Mouse (Mus musculus): ENCODE results near the gene Rnf220. TPM values are rescaled to one million over a fixed set of nuclear protein-coding genes. Genes with fewer than 3 reads are reported as not detected.

Gene Rnf220
- total and polyA plus RNA-seq, 2 experiments from 2014 or later: 25.6 to 62.3 TPM

DNA sequence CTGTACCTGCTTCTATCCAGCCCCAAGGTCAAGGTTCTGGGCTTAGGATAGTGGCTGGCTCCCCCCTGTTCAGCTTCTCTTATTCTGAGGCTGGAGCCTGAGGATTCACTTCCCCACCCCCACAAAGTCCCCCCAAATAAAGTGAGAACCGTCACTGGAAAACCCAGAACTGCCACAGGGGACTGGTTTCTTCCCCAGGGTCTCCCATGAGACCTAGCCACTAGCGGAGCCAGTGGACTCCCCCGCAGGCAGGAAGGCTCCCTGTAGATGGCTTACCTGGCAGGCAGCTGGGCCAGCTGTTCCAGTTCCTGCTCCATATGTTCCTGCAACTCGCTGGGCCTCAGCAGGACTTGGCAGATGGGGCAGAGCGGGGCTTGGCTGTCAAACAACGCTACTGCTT is 189.6 kb downstream of the Rnf220 start:
- Histone ChIP-seq H3K36me3 (replicated peaks; ENCODE audit: control insufficient read depth, insufficient read depth, low read length) (no peaks in the 10 kb centered on the region), H3K9ac (replicated peaks; ENCODE audit: low read depth, low read length) (no peak overlapping the region), H3K4me3 (ENCODE audit: low read depth, low read length) (no peak overlapping the region), H3K27me3 (ENCODE audit: control insufficient read depth, insufficient read depth, low read length) (peaks cover 34% of the 10 kb centered on the region), H3K4me2 (ENCODE audit: low read depth, low read length) (no peak overlapping the region), H3K4me1 (ENCODE audit: control insufficient read depth, insufficient read depth) (peaks cover 6% of the 10 kb centered on the region), H3K9me3 (replicated peaks; ENCODE audit: control insufficient read depth, low read length) (no peaks in the 10 kb centered on the region), H3K27ac (ENCODE audit: low read depth) (no peak overlapping the region)
- DNase-seq (ENCODE audit: low spot score): no peak
- no peak for ATAC-seq (ENCODE audit: insufficient read depth, low read depth)
- 60% methylated on average over 6 of the region's 6 CpGs for WGBS
- TF ChIP-seq EP300 (IDR thresholded peaks at IDR 0.05; ENCODE audit: low read depth) (no peak), CTCF (IDR thresholded peaks at IDR 0.05; ENCODE audit: low read depth) (no peak)

DNA sequence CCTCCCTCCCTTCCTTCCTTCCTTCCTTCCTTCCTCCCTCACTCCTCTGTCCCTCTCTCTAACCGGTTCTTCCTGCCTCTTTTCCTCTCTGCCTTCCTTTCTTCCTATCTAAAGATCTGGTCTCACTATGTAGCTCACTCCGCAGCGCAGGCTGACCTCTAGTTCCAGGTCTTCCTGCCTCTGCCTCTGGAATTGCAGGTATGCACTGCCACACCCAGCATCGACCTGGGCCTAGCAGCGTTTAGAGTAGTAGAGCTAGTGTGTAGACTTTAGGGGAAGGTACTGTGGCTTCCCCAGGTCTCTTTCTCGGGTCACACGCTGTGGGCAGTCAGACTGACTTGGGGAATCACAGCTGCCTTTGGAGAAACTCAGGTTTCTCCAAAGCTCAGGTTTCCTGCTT is 191.4 kb downstream of the Rnf220 start:
- no peak overlapping the region for H3K4me2 ChIP-seq (ENCODE audit: low read depth, low read length)
- ATAC-seq (ENCODE audit: insufficient read depth, low read depth): no peak

GRCm38 (mm10) chr4:117304239-117305025 is 192.4 kb downstream of the Rnf220 start:
- TF ChIP-seq CTCF (IDR thresholded peaks at IDR 0.05; ENCODE audit: low read depth) (no peak), EP300 (IDR thresholded peaks at IDR 0.05; ENCODE audit: low read depth) (no peak)
- WGBS: 5% methylated on average over 47 of the region's 54 CpGs
- peaks cover 6% of the 10 kb centered on the region for H3K4me1 ChIP-seq (ENCODE audit: control insufficient read depth, insufficient read depth)
- H3K9ac ChIP-seq (replicated peaks; ENCODE audit: low read depth, low read length): peak overlapping the region; percentile 52
- peak; percentile 32 for DNase-seq (ENCODE audit: low spot score)
- peak; percentile 33; the same call in 1 of the 2 replicates for ATAC-seq (ENCODE audit: insufficient read depth, low read depth)
- peak overlapping the region; percentile 93 for H3K4me2 ChIP-seq (ENCODE audit: low read depth, low read length)
- H3K9me3 ChIP-seq (replicated peaks; ENCODE audit: control insufficient read depth, low read length): no peaks in the 10 kb centered on the region
- peak overlapping the region; percentile 46 for H3K4me3 ChIP-seq (ENCODE audit: low read depth, low read length)
- peaks cover 34% of the 10 kb centered on the region for H3K27me3 ChIP-seq (ENCODE audit: control insufficient read depth, insufficient read depth, low read length)
- H3K36me3 ChIP-seq (replicated peaks; ENCODE audit: control insufficient read depth, insufficient read depth, low read length): no peaks in the 10 kb centered on the region
- no peak overlapping the region for H3K27ac ChIP-seq (ENCODE audit: low read depth)

More for the DNA sequence above, 191.4 kb downstream of the Rnf220 start:
- DNase-seq (ENCODE audit: low spot score): no peak
- H3K36me3 ChIP-seq (replicated peaks; ENCODE audit: control insufficient read depth, insufficient read depth, low read length): no peaks in the 10 kb centered on the region
- TF ChIP-seq EP300 (IDR thresholded peaks at IDR 0.05; ENCODE audit: low read depth): no peak
- no peak for TF ChIP-seq CTCF (IDR thresholded peaks at IDR 0.05; ENCODE audit: low read depth)
- H3K4me3 ChIP-seq (ENCODE audit: low read depth, low read length): no peak overlapping the region
- peaks cover 34% of the 10 kb centered on the region for H3K27me3 ChIP-seq (ENCODE audit: control insufficient read depth, insufficient read depth, low read length)
- H3K4me1 ChIP-seq (ENCODE audit: control insufficient read depth, insufficient read depth): peaks cover 6% of the 10 kb centered on the region
- 51% methylated on average over 6 of the region's 7 CpGs for WGBS
- H3K27ac ChIP-seq (ENCODE audit: low read depth): no peak overlapping the region
- H3K9me3 ChIP-seq (replicated peaks; ENCODE audit: control insufficient read depth, low read length): no peaks in the 10 kb centered on the region
- H3K9ac ChIP-seq (replicated peaks; ENCODE audit: low read depth, low read length): no peak overlapping the region

- TF ChIP-seq EP300 (IDR thresholded peaks at IDR 0.05; ENCODE audit: low read depth) (no peak), CTCF (IDR thresholded peaks at IDR 0.05; ENCODE audit: low read depth) (no peak)
- peak overlapping the region; percentile 52 for H3K9ac ChIP-seq (replicated peaks; ENCODE audit: low read depth, low read length)
- 11% methylated on average over 29 of the region's 30 CpGs for WGBS
- H3K27ac ChIP-seq (ENCODE audit: low read depth): no peak overlapping the region
- DNase-seq (ENCODE audit: low spot score) (no peak), ATAC-seq (ENCODE audit: insufficient read depth, low read depth) (no peak)
- no peaks in the 10 kb centered on the region for H3K36me3 ChIP-seq (replicated peaks; ENCODE audit: control insufficient read depth, insufficient read depth, low read length)
- peak overlapping the region; percentile 46 for H3K4me3 ChIP-seq (ENCODE audit: low read depth, low read length)
- H3K4me1 ChIP-seq (ENCODE audit: control insufficient read depth, insufficient read depth): peaks cover 6% of the 10 kb centered on the region
- peak overlapping the region; percentile 93 for H3K4me2 ChIP-seq (ENCODE audit: low read depth, low read length)
- peaks cover 34% of the 10 kb centered on the region for H3K27me3 ChIP-seq (ENCODE audit: control insufficient read depth, insufficient read depth, low read length)
- no peaks in the 10 kb centered on the region for H3K9me3 ChIP-seq (replicated peaks; ENCODE audit: control insufficient read depth, low read length)
Measured at GRCm38 (mm10) chr4:117303581-117304238, 193.1 kb downstream of the Rnf220 start.

DNA sequence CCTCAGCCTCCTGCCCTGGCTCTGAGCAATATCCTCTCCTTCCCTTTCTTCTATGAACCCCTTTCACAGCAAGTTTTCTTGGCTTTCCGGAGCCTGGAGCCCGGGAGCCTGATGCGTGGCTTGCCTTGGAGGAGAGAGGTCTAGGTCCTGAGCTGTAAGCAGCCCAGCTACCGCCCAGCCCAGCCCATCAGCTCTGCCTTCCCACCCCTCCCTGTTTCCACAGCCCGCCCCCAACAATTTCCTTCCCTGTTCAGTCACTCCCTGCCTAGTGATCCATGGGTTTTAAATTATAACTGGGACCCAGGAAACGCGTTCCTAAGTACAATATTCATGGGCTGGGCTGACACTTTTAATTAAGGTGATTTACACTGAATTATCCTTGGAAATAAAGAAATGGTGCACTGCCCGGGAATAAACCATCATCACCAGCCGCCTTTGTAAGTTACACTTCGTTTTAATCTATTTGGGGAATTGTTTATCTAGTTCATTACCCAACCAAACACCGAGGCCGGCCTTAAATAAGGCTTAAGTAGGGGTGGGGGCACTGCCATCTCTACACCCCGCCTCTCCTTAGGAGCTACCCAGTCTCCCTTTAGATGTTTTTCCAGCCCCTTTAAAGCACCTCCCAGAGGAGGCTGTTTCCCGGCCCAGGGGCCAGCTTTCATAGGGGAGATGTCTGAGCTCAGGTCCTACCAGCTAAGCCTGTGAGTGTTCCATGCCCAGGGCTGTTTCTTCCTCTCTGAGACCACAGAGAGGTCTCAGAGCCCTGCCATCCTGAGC is 194.6 kb downstream of the Rnf220 start:
- H3K36me3 ChIP-seq (replicated peaks; ENCODE audit: control insufficient read depth, insufficient read depth, low read length): no peaks in the 10 kb centered on the region
- no peak for TF ChIP-seq CTCF (IDR thresholded peaks at IDR 0.05; ENCODE audit: low read depth)
- no peak for TF ChIP-seq EP300 (IDR thresholded peaks at IDR 0.05; ENCODE audit: low read depth)
- ATAC-seq (ENCODE audit: insufficient read depth, low read depth) (no peak), DNase-seq (ENCODE audit: low spot score) (no peak)
- no peak overlapping the region for H3K4me2 ChIP-seq (ENCODE audit: low read depth, low read length)
- WGBS: 47% methylated on average over 14 of the region's 14 CpGs
- peaks cover 34% of the 10 kb centered on the region for H3K27me3 ChIP-seq (ENCODE audit: control insufficient read depth, insufficient read depth, low read length)
- peaks cover 6% of the 10 kb centered on the region for H3K4me1 ChIP-seq (ENCODE audit: control insufficient read depth, insufficient read depth)
- no peak overlapping the region for H3K4me3 ChIP-seq (ENCODE audit: low read depth, low read length)
- no peaks in the 10 kb centered on the region for H3K9me3 ChIP-seq (replicated peaks; ENCODE audit: control insufficient read depth, low read length)
- no peak overlapping the region for H3K9ac ChIP-seq (replicated peaks; ENCODE audit: low read depth, low read length)
- no peak overlapping the region for H3K27ac ChIP-seq (ENCODE audit: low read depth)
